Mouse (Mus musculus) olfactory bulb, adult 2 months (tissue): ENCODE measurements around the gene Cd200r1.

Experiments
- CTCF ChIP-seq: fragments of 200-500 bp; IDR thresholded peaks from 2 replicates; pipeline ENCODE4 v1.5.1; 2012; ENCODE audit warnings: low read depth, mild to moderate bottlenecking, low read length, moderate library complexity; ENCODE audit not compliant: insufficient read depth
- POLR2A ChIP-seq: fragments of 200-500 bp; IDR thresholded peaks from 2 replicates; pipeline ENCODE4 v1.6.1; 2012; ENCODE audit warnings: mild to moderate bottlenecking, low read depth, low read length, moderate library complexity; ENCODE audit not compliant: insufficient read depth

- TF ChIP-seq POLR2A (no peak), CTCF (no peak)
These were observed 15.2 kb downstream of the Cd200r1 start for GRCm38 (mm10) chr16:44780751-44781150.
